Mouse (Mus musculus) liver, postnatal 0 days (tissue): ENCODE measurements at regions not wholly inside any gene's neighbourhood (a gene's known extent, or its start where the extent isn't known, plus 50 kb on each side); places are given as distances from the start of the nearest gene placed in this dataset.

Experiments used
- ATAC-seq: fragments of 200-750 bp; cut with Nextera tagmentation; 2 replicates; pipeline ENCODE4 v1.8.0; 2017; ENCODE audit warnings: mild to moderate bottlenecking, moderate library complexity
- DNase-seq: peaks from one replicate; pipeline ENCODE4 v3.0.0-alpha.2; 2016
- H3K27ac ChIP-seq: fragments of 300-500 bp; sonication (generic); 2 replicates; pipeline ENCODE4 v1.5.1; 2014; ENCODE audit warnings: antibody characterized with exemption, moderate library complexity, mild to moderate bottlenecking, low read depth
- H3K27me3 ChIP-seq: fragments of 300-500 bp; sonication (generic); 2 replicates; pipeline ENCODE4 v1.6.1; 2014; ENCODE audit warnings: low read length, control low read depth, mixed read lengths; ENCODE audit not compliant: insufficient read depth
- H3K36me3 ChIP-seq: fragments of 300-500 bp; sonication (generic); replicated peaks from 2 replicates; pipeline ENCODE4 v1.6.1; 2014; ENCODE audit warnings: mild to moderate bottlenecking, control low read depth, low read length, moderate library complexity, mixed read lengths; ENCODE audit not compliant: insufficient read depth
- H3K4me1 ChIP-seq: fragments of 300-500 bp; sonication (generic); 2 replicates; pipeline ENCODE4 v1.6.1; 2014; ENCODE audit warnings: antibody characterized with exemption, mild to moderate bottlenecking, control low read depth; ENCODE audit not compliant: insufficient read depth
- H3K4me2 ChIP-seq: fragments of 300-500 bp; sonication (generic); 2 replicates; pipeline ENCODE4 v1.6.1; 2014; ENCODE audit warnings: low read depth, mild to moderate bottlenecking, low read length, moderate library complexity, mixed read lengths
- H3K4me3 ChIP-seq: fragments of 300-500 bp; sonication (generic); 2 replicates; pipeline ENCODE4 v1.5.1; 2014; ENCODE audit warnings: low read depth, low read length
- H3K9ac ChIP-seq: fragments of 300-500 bp; sonication (generic); replicated peaks from 2 replicates; pipeline ENCODE4 v1.6.1; 2014; ENCODE audit warnings: mild to moderate bottlenecking, moderate library complexity
- H3K9me3 ChIP-seq: fragments of 300-500 bp; sonication (generic); 2 replicates; pipeline ENCODE4 v1.6.1; 2016; ENCODE audit warnings: mild to moderate bottlenecking, control low read depth, low read length, mixed read lengths
- CTCF ChIP-seq: sonication (generic); IDR thresholded peaks from 2 replicates; pipeline ENCODE4 v1.5.1; 2016; ENCODE audit warnings: antibody characterized with exemption, low read depth
- EP300 ChIP-seq: IDR thresholded peaks from 2 replicates; pipeline ENCODE4 v1.6.1; 2016; ENCODE audit warnings: antibody characterized with exemption, low read depth, mild to moderate bottlenecking
- WGBS: fragments of 180-500 bp; shearing (Covaris S2); extraction: QIAGEN DNeasy Blood & Tissue Kit; methylation state at CpG from one replicate; pipeline ENCODE4 v1.1.7; 2014; ENCODE audit not compliant: insufficient replicate concordance; 5-methylcytosine and 5-hydroxymethylcytosine counted together

DNA sequence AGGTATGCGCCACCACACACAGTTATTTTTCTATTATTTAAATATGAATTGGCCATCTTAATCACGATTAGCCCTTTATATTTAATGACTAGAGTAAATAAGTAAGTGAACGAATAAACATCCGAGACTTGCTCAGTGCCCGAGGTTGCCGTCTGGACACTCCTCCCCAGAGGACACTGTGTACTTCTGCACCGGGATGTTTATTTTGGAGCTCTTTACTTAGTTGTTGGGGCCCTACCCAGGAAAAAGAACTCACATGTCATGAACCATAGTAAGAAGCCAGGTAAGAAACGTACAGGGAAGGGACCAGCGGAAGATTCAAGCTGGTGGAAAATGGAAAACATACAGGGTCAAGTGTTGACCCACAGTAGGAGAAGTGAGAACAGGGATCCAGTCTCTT, 89.0 kb downstream of the Akr1d1 start:
- 64% methylated on average over 9 of the region's 9 CpGs for WGBS
- ATAC-seq (0 out of 2 replicates have a peak, but pooled peaks have one; percentile 35), DNase-seq (no peak)
- TF ChIP-seq EP300 = no peak
- Histone ChIP-seq H3K4me2 (no peak overlapping the region), H3K4me3 (no peak overlapping the region), H3K27me3 (no peaks in the 10 kb centered on the region), H3K36me3 (no peaks in the 10 kb centered on the region), H3K9ac (no peak overlapping the region), H3K4me1 (peaks cover 12% of the 10 kb centered on the region; the same call in 1 of the 2 replicates), H3K9me3 (no peaks in the 10 kb centered on the region), H3K27ac (peak overlapping the region; percentile 31; the same call in 1 of the 2 replicates)

DNA sequence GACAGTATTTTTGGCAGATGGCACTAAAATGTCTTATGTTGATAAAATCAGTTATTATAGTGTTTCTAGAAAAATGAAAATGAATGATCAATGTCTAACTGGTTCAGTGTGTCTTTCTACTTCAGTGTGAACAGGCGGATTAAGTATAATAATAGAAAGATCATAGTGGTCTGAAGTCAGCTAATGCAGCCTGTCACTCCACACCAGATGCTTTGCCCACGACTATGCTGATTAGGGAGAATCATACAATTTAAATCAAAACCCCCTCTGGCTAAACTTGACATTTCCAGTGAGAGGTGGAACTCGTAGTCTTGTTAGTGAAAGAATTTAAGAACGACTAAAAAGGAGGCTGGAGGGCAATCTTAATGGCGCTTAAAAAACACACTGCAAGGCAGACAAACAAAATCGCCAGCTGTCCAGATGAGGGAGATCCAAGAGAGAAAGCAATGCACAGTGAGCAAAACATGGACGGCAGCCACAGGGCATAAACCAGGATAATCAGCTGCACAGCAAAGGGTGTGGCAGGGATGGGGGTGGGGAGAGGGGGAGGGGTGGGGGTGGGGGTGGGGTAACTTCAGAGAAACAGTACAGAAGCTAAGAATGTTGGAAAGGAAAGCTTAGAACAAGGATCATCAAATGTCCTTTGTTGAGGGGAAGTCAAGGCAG, 91.5 kb downstream of the Akr1d1 start:
- ATAC-seq (no peak), DNase-seq (no peak)
- H3K4me2 ChIP-seq = no peak overlapping the region
- no peak overlapping the region for H3K27ac ChIP-seq
- no peak overlapping the region for H3K9ac ChIP-seq
- no peaks in the 10 kb centered on the region for H3K36me3 ChIP-seq
- 60% methylated on average over 7 of the region's 7 CpGs for WGBS
- H3K4me3 ChIP-seq = no peak overlapping the region
- H3K27me3 ChIP-seq = no peaks in the 10 kb centered on the region
- TF ChIP-seq EP300 (no peak), CTCF (no peak)
- no peaks in the 10 kb centered on the region for H3K9me3 ChIP-seq
- H3K4me1 ChIP-seq = peaks cover 12% of the 10 kb centered on the region; the same call in 1 of the 2 replicates

DNA sequence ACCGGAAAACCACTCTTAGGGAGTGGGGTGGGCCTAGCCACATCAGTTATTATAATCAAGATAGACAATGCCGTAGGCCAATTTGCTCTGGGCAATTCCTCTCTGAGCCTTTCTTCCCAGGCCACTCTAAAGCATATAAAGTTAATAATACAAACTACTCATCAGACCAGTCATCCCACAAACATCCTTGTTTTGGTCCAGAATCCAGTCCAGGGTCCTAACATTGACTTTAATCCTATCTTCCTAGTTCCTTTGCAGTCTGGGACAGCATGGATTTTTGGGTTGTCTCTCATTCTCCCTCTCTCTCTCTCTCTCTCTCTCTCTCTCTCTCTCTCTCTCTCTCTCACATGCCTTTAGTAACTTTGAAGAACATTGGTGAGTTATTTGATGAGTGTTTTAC, 92.3 kb downstream of the Akr1d1 start:
- Histone ChIP-seq H3K4me2 (no peak overlapping the region), H3K4me3 (no peak overlapping the region), H3K27ac (no peak overlapping the region), H3K27me3 (no peaks in the 10 kb centered on the region), H3K36me3 (no peaks in the 10 kb centered on the region), H3K4me1 (peaks cover 12% of the 10 kb centered on the region; the same call in 1 of the 2 replicates), H3K9ac (no peak overlapping the region), H3K9me3 (no peaks in the 10 kb centered on the region)
- DNase-seq = no peak
- no peak for ATAC-seq
- 57% methylated on average over 2 of the region's 2 CpGs for WGBS
- TF ChIP-seq EP300 (no peak), CTCF (no peak)

GRCm38 (mm10) chr6:37627206-37627605, 97.2 kb downstream of the Akr1d1 start:
- H3K27me3 ChIP-seq = no peaks in the 10 kb centered on the region
- H3K4me2 ChIP-seq = no peak overlapping the region
- no peaks in the 10 kb centered on the region for H3K9me3 ChIP-seq
- ATAC-seq (no peak), DNase-seq (no peak)
- no peaks in the 10 kb centered on the region for H3K4me1 ChIP-seq
- H3K4me3 ChIP-seq = no peak overlapping the region
- WGBS = 34% methylated on average over 5 of the region's 5 CpGs
- H3K9ac ChIP-seq = no peak overlapping the region
- H3K27ac ChIP-seq = no peak overlapping the region
- H3K36me3 ChIP-seq = no peaks in the 10 kb centered on the region
- TF ChIP-seq EP300 (peak; percentile 63; the same call in 1 of the 2 replicates), CTCF (no peak)

DNA sequence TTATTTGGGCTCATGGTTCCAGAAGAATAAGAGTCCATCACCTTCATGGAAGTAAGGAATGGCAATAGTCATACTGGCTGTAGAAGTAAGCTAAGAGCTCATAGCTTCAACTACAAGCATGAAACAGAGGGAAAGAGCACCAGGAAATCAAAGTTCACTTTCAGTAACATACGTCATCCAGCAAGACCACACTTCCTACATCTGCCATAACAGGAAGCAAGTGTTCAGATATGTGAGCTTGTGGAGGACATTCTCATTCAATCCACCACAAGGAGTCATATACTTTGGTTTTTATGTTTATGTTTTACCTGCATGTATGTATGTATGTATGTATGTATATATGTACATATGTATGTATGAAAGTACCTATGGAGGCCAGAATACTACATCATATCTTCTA, 104.0 kb downstream of the Akr1d1 start:
- no peak overlapping the region for H3K27ac ChIP-seq
- H3K4me1 ChIP-seq = no peaks in the 10 kb centered on the region
- H3K36me3 ChIP-seq = no peaks in the 10 kb centered on the region
- ATAC-seq (no peak), DNase-seq (no peak)
- no peak overlapping the region for H3K4me3 ChIP-seq
- H3K4me2 ChIP-seq = no peak overlapping the region
- TF ChIP-seq CTCF = no peak
- no peak for TF ChIP-seq EP300
- H3K9ac ChIP-seq = no peak overlapping the region
- 60% methylated on average over 1 of the region's 1 CpGs for WGBS
- no peaks in the 10 kb centered on the region for H3K27me3 ChIP-seq
- H3K9me3 ChIP-seq = no peaks in the 10 kb centered on the region

DNA sequence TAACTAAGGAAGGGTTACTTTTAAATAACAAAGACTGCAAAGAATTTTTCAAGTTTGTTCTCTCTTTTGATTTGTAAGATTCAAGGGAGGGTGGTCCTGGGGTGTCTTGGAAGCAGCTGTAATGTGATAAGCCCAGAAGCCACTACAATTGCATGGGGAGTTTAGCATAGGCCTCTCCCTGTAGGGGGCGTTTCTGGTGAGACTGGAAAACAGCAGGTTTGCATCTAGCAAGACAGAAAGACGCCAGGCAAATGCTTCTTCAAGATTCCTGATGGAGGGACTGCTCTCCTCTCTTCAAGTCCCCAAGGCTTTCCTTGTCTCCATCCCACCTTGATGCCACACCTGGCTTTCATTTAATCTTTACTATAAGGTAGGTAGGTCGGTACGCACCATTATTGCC, 112.1 kb downstream of the Akr1d1 start:
- H3K36me3 ChIP-seq = no peaks in the 10 kb centered on the region
- no peaks in the 10 kb centered on the region for H3K27me3 ChIP-seq
- no peak overlapping the region for H3K27ac ChIP-seq
- no peak overlapping the region for H3K4me2 ChIP-seq
- DNase-seq = no peak
- no peaks in the 10 kb centered on the region for H3K4me1 ChIP-seq
- TF ChIP-seq CTCF = peak; percentile 23; the same call in 1 of the 2 replicates
- TF ChIP-seq EP300 = no peak
- no peak overlapping the region for H3K4me3 ChIP-seq
- WGBS = 47% methylated on average over 4 of the region's 4 CpGs
- no peak for ATAC-seq
- no peaks in the 10 kb centered on the region for H3K9me3 ChIP-seq
- H3K9ac ChIP-seq = no peak overlapping the region
